Mouse (Mus musculus) hindbrain, embryonic 14.5 days (tissue): ENCODE results near the gene Zfp275. TPM values are rescaled to one million over a fixed set of nuclear protein-coding genes. Genes with fewer than 3 reads are reported as not detected.

Experiments used
- ATAC-seq: fragments of 200-750 bp; cut with Nextera tagmentation; 2 replicates; pipeline ENCODE4 v1.8.0; 2017; ENCODE audit warnings: moderate number of reproducible peaks, mild to moderate bottlenecking, moderate TSS enrichment, moderate library complexity; ENCODE audit not compliant: low FRiP score
- DNase-seq: peaks from one replicate; pipeline ENCODE4 v3.0.0-alpha.2; 2015; ENCODE audit warnings: low spot score
- H3K27ac ChIP-seq: fragments of 300-500 bp; sonication (generic); 2 replicates; pipeline ENCODE4 v1.5.1; 2014; ENCODE audit warnings: mild to moderate bottlenecking, moderate library complexity
- H3K27me3 ChIP-seq: fragments of 300-500 bp; sonication (generic); 2 replicates; pipeline ENCODE4 v1.6.1; 2014; ENCODE audit warnings: mild to moderate bottlenecking, low read length, mixed read lengths; ENCODE audit not compliant: control insufficient read depth, insufficient read depth
- H3K36me3 ChIP-seq: fragments of 300-500 bp; sonication (generic); replicated peaks from 2 replicates; pipeline ENCODE4 v1.6.1; 2014; ENCODE audit not compliant: control insufficient read depth, insufficient read depth
- H3K4me1 ChIP-seq: fragments of 300-500 bp; sonication (generic); replicated peaks from 2 replicates; pipeline ENCODE4 v1.6.1; 2014; ENCODE audit warnings: antibody characterized with exemption, low read length, mixed read lengths; ENCODE audit not compliant: control insufficient read depth, insufficient read depth
- H3K4me2 ChIP-seq: fragments of 300-500 bp; sonication (generic); replicated peaks from 2 replicates; pipeline ENCODE4 v1.6.1; 2014; ENCODE audit warnings: mild to moderate bottlenecking, moderate library complexity
- H3K4me3 ChIP-seq: fragments of 300-500 bp; sonication (generic); replicated peaks from 2 replicates; pipeline ENCODE4 v1.5.1; 2014; ENCODE audit warnings: mild to moderate bottlenecking, low read length
- H3K9ac ChIP-seq: fragments of 300-500 bp; sonication (generic); 2 replicates; pipeline ENCODE4 v1.6.1; 2014
- H3K9me3 ChIP-seq: fragments of 300-500 bp; sonication (generic); 2 replicates; pipeline ENCODE4 v1.6.1; 2016; ENCODE audit warnings: low read length; ENCODE audit not compliant: control insufficient read depth
- WGBS: fragments of 180-500 bp; shearing (Covaris S2); extraction: QIAGEN DNeasy Blood & Tissue Kit; methylation state at CpG from one replicate; pipeline ENCODE4 v1.1.7; 2014; 5-methylcytosine and 5-hydroxymethylcytosine counted together
- polyA plus RNA-seq: library from polyadenylated mRNA; unstranded; fragments of >200 nt; fragmentation: Nextera tagmentation; extraction: Ambion mirVana; gene quantifications from 2 replicates; pipeline ENCODE4 v1.2.1, GENCODE M21; 2014

The Zfp275 gene
- polyA plus RNA-seq, 1 experiment from 2014 or later = 12.1 TPM

GRCm38 (mm10) chrX:73342941-73343735 lies 717 bp downstream of the Zfp275 start:
- Histone ChIP-seq H3K4me2 (peak overlapping the region; percentile 63), H3K4me3 (peak overlapping the region; percentile 54), H3K9me3 (no peaks in the 10 kb centered on the region), H3K4me1 (peaks cover 6% of the 10 kb centered on the region), H3K9ac (peak overlapping the region; percentile 73), H3K27ac (peak overlapping the region; percentile 70), H3K27me3 (no peaks in the 10 kb centered on the region), H3K36me3 (no peaks in the 10 kb centered on the region)
- DNase-seq (no peak), ATAC-seq (peak; percentile 19)
- WGBS = 21% methylated on average over 15 of the region's 15 CpGs

- 79% methylated on average over 1 of the region's 1 CpGs for WGBS
- H3K27me3 ChIP-seq = no peaks in the 10 kb centered on the region
- DNase-seq (no peak), ATAC-seq (no peak)
- no peak overlapping the region for H3K9ac ChIP-seq
- H3K9me3 ChIP-seq = no peaks in the 10 kb centered on the region
- H3K4me2 ChIP-seq = peak overlapping the region; percentile 63
- peak overlapping the region; percentile 54; the same call in 1 of the 2 replicates for H3K4me3 ChIP-seq
- H3K27ac ChIP-seq = no peak overlapping the region
- H3K4me1 ChIP-seq = peaks cover 6% of the 10 kb centered on the region
- H3K36me3 ChIP-seq = no peaks in the 10 kb centered on the region
These were observed 1.4 kb downstream of the Zfp275 start for GRCm38 (mm10) chrX:73343802-73344201.

GRCm38 (mm10) chrX:73344346-73344745 lies 1.9 kb downstream of the Zfp275 start:
- H3K4me2 ChIP-seq = no peak overlapping the region
- no peaks in the 10 kb centered on the region for H3K36me3 ChIP-seq
- no peak overlapping the region for H3K9ac ChIP-seq
- H3K9me3 ChIP-seq = no peaks in the 10 kb centered on the region
- 57% methylated on average over 1 of the region's 1 CpGs for WGBS
- no peak overlapping the region for H3K4me3 ChIP-seq
- ATAC-seq = no peak
- H3K4me1 ChIP-seq = peaks cover 6% of the 10 kb centered on the region
- no peak for DNase-seq
- no peak overlapping the region for H3K27ac ChIP-seq
- no peaks in the 10 kb centered on the region for H3K27me3 ChIP-seq

- Histone ChIP-seq H3K4me2 (no peak overlapping the region), H3K27ac (no peak overlapping the region), H3K36me3 (peaks cover 42% of the 10 kb centered on the region), H3K4me1 (no peaks in the 10 kb centered on the region), H3K4me3 (no peak overlapping the region), H3K9ac (no peak overlapping the region), H3K9me3 (peaks cover 14% of the 10 kb centered on the region; the same call in 1 of the 2 replicates), H3K27me3 (no peaks in the 10 kb centered on the region)
- WGBS = 95% methylated on average over 2 of the region's 2 CpGs
- no peak for ATAC-seq
- no peak for DNase-seq
These were observed 13.7 kb downstream of the Zfp275 start for GRCm38 (mm10) chrX:73356163-73356562.

GRCm38 (mm10) chrX:73356719-73357118 lies 14.3 kb downstream of the Zfp275 start:
- Histone ChIP-seq H3K9ac (no peak overlapping the region), H3K4me1 (no peaks in the 10 kb centered on the region), H3K4me3 (no peak overlapping the region), H3K9me3 (peaks cover 14% of the 10 kb centered on the region; the same call in 1 of the 2 replicates), H3K27ac (no peak overlapping the region), H3K36me3 (peaks cover 42% of the 10 kb centered on the region), H3K4me2 (no peak overlapping the region), H3K27me3 (no peaks in the 10 kb centered on the region)
- 72% methylated on average over 1 of the region's 1 CpGs for WGBS
- ATAC-seq (no peak), DNase-seq (no peak)

- H3K27ac ChIP-seq = no peak overlapping the region
- H3K9ac ChIP-seq = no peak overlapping the region
- no peaks in the 10 kb centered on the region for H3K9me3 ChIP-seq
- no peaks in the 10 kb centered on the region; the same call in 1 of the 2 replicates for H3K36me3 ChIP-seq
- DNase-seq (no peak), ATAC-seq (no peak)
- no peak overlapping the region for H3K4me2 ChIP-seq
- H3K4me3 ChIP-seq = no peak overlapping the region
- H3K27me3 ChIP-seq = no peaks in the 10 kb centered on the region
- no peaks in the 10 kb centered on the region for H3K4me1 ChIP-seq
These were observed 20.9 kb downstream of the Zfp275 start for GRCm38 (mm10) chrX:73363291-73363690.

- peak overlapping the region; percentile 70 for H3K27ac ChIP-seq
- DNase-seq (peak; percentile 24), ATAC-seq (peak; percentile 68)
- no peaks in the 10 kb centered on the region for H3K27me3 ChIP-seq
- no peak overlapping the region for H3K9ac ChIP-seq
- H3K36me3 ChIP-seq = no peaks in the 10 kb centered on the region
- no peak overlapping the region for H3K4me3 ChIP-seq
- no peaks in the 10 kb centered on the region for H3K9me3 ChIP-seq
- 49% methylated on average over 6 of the region's 6 CpGs for WGBS
- H3K4me1 ChIP-seq = peaks cover 4% of the 10 kb centered on the region; the same call in 1 of the 2 replicates
- no peak overlapping the region for H3K4me2 ChIP-seq
These were observed 42.0 kb downstream of the Zfp275 start for GRCm38 (mm10) chrX:73384419-73384818.

- Histone ChIP-seq H3K9me3 (no peaks in the 10 kb centered on the region), H3K36me3 (no peaks in the 10 kb centered on the region), H3K9ac (no peak overlapping the region), H3K27me3 (no peaks in the 10 kb centered on the region), H3K4me2 (no peak overlapping the region), H3K27ac (peak overlapping the region; percentile 70), H3K4me3 (no peak overlapping the region), H3K4me1 (peaks cover 4% of the 10 kb centered on the region; the same call in 1 of the 2 replicates)
- 30% methylated on average over 1 of the region's 1 CpGs for WGBS
- ATAC-seq (no peak), DNase-seq (no peak)
These were observed 42.5 kb downstream of the Zfp275 start for GRCm38 (mm10) chrX:73384924-73385323.

GRCm38 (mm10) chrX:73391481-73391880 lies 49.1 kb downstream of the Zfp275 start:
- no peaks in the 10 kb centered on the region for H3K4me1 ChIP-seq
- H3K27me3 ChIP-seq = no peaks in the 10 kb centered on the region
- no peak overlapping the region for H3K4me2 ChIP-seq
- H3K9ac ChIP-seq = no peak overlapping the region
- ATAC-seq = no peak
- DNase-seq = no peak
- H3K27ac ChIP-seq = no peak overlapping the region
- H3K36me3 ChIP-seq = no peaks in the 10 kb centered on the region
- no peaks in the 10 kb centered on the region for H3K9me3 ChIP-seq
- no peak overlapping the region for H3K4me3 ChIP-seq
- WGBS = 86% methylated on average over 4 of the region's 4 CpGs
